9 mouse cellular contexts compared by ENCODE assay signal in the genomic region with DNA sequence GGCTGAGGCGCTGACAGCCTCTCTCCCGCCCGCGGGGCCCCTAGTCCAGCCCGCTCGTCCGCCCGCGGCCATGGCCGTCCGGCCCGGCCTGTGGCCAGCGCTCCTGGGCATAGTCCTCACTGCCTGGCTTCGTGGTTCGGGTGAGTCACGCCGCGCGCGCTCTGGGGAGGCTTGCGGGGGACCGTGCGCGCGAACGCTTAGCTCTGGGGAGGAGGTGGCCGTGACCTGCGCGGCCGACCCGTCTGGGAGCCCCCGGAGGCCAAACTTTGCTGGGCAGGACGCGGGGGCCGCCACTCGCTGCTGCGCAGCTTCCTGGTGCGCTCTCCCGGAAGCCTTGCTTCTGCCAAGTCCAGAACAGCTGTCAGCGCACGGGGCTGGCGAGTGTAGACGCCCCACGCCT. TPM values are rescaled to one million over a fixed set of nuclear protein-coding genes. Genes with fewer than 3 reads are reported as not detected.
DNase-seq lines count a peak whose midpoint lies in the region; ATAC-seq and TF ChIP-seq lines count a peak whose summit lies in the region.
"Had no signal": no experiment of that assay in that cellular context is flagged by ENCODE, and none has a peak within 500 bp of the region (broad histone marks: within the 10 kb centered on the region; RNA-seq: fewer than 3 reads in every experiment).

No protein-coding gene starts in this region.

- 0 out of 2 replicates have a peak, but pooled peaks have one; percentile 2 for ATAC-seq in embryonic facial prominence, embryonic 13.5 days (ENCODE audit: insufficient number of reproducible peaks, insufficient read depth, low FRiP score, low TSS enrichment, low read depth)
- ATAC-seq in limb, embryonic 11.5 days (ENCODE audit: insufficient number of reproducible peaks, low FRiP score, low TSS enrichment, low read depth), result 0 out of 2 replicates have a peak, but pooled peaks have one; percentile 17
- peak; percentile 28; the same call in 1 of the 2 replicates for ATAC-seq in midbrain, embryonic 14.5 days (ENCODE audit: low FRiP score, low TSS enrichment)

- no peaks in the 10 kb centered on the region for H3K9me3 ChIP-seq in ES-Bruce4 (replicated peaks; ENCODE audit: control insufficient read depth, insufficient read depth, low read length, poor library complexity, severe bottlenecking)
- no peaks in the 10 kb centered on the region for H3K9me3 ChIP-seq in embryonic facial prominence, embryonic 13.5 days
- H3K9me3 ChIP-seq in limb, embryonic 11.5 days (ENCODE audit: control insufficient read depth, low read length), result no peaks in the 10 kb centered on the region
- no peaks in the 10 kb centered on the region for H3K9me3 ChIP-seq in midbrain, embryonic 14.5 days (ENCODE audit: control insufficient read depth, low read length)

- no peak for TF ChIP-seq EP300 in ES-Bruce4 (IDR thresholded peaks at IDR 0.05; ENCODE audit: insufficient read depth, low read depth, low read length)

- 2% methylated on average over 37 of the region's 44 CpGs for WGBS in embryonic facial prominence, embryonic 13.5 days
- WGBS in limb, embryonic 11.5 days, result 0% methylated on average over 43 of the region's 44 CpGs
- under 1% methylated on average over 38 of the region's 44 CpGs for WGBS in midbrain, embryonic 14.5 days

- peak overlapping the region; percentile 38 for H3K9ac ChIP-seq in ES-Bruce4 (ENCODE audit: low read depth, poor library complexity, severe bottlenecking)
- peak overlapping the region; percentile 65 for H3K9ac ChIP-seq in embryonic facial prominence, embryonic 13.5 days
- peak overlapping the region; percentile 40; the same call in 1 of the 2 replicates for H3K9ac ChIP-seq in limb, embryonic 11.5 days (ENCODE audit: low read length)
- peak overlapping the region; percentile 82 for H3K9ac ChIP-seq in midbrain, embryonic 14.5 days (replicated peaks; ENCODE audit: low read length)

- TF ChIP-seq POLR2A in ES-Bruce4 (IDR thresholded peaks at IDR 0.05; ENCODE audit: insufficient read depth, low read length), result no peak

- H3K36me3 ChIP-seq in ES-Bruce4 (ENCODE audit: control insufficient read depth, insufficient read depth, low read length, poor library complexity, severe bottlenecking), result no peaks in the 10 kb centered on the region
- H3K36me3 ChIP-seq in embryonic facial prominence, embryonic 13.5 days, result no peaks in the 10 kb centered on the region
- no peaks in the 10 kb centered on the region for H3K36me3 ChIP-seq in limb, embryonic 11.5 days (ENCODE audit: control insufficient read depth, insufficient read depth, low read length)
- H3K36me3 ChIP-seq in midbrain, embryonic 14.5 days (ENCODE audit: control insufficient read depth, insufficient read depth, low read length), result no peaks in the 10 kb centered on the region

- H3K27ac ChIP-seq in ES-Bruce4 (ENCODE audit: insufficient read depth, low read length), result no peak overlapping the region
- no peak overlapping the region for H3K27ac ChIP-seq in embryonic facial prominence, embryonic 13.5 days
- H3K27ac ChIP-seq in limb, embryonic 11.5 days (replicated peaks; ENCODE audit: low read depth, low read length), result no peak overlapping the region
- H3K27ac ChIP-seq in midbrain, embryonic 14.5 days (replicated peaks; ENCODE audit: low read depth, low read length), result peak overlapping the region; percentile 86

- H3K4me2 ChIP-seq in embryonic facial prominence, embryonic 13.5 days, result peak overlapping the region; percentile 100
- peak overlapping the region; percentile 100 for H3K4me2 ChIP-seq in limb, embryonic 11.5 days (ENCODE audit: low read depth, severe bottlenecking)
- H3K4me2 ChIP-seq in midbrain, embryonic 14.5 days (ENCODE audit: low read length), result peak overlapping the region; percentile 97

- peak; percentile 27 to 74 for DNase-seq in adrenal gland, adult (ENCODE audit: inconsistent age in 2 of 2, low spot score in 1 of 2)
- no peak for DNase-seq in adrenal gland, adult 8-10 months
- DNase-seq in heart, postnatal 14 days, result peak; percentile 37 to 47
- DNase-seq in limb, embryonic 11.5 days (ENCODE audit: low spot score), result peak; percentile 55
- DNase-seq in midbrain, embryonic 14.5 days, result peak; percentile 71
- DNase-seq in yolk sac, embryonic 10.5 days (ENCODE audit: low spot score), result peak; percentile 36

- no peak for TF ChIP-seq CTCF in ES-Bruce4 (IDR thresholded peaks at IDR 0.05; ENCODE audit: low read depth, low read length)

- peak overlapping the region; percentile 70 for H3K4me3 ChIP-seq in ES-Bruce4 (ENCODE audit: low read depth, low read length)
- H3K4me3 ChIP-seq in embryonic facial prominence, embryonic 13.5 days, result peak overlapping the region; percentile 62
- peak overlapping the region; percentile 55 for H3K4me3 ChIP-seq in limb, embryonic 11.5 days (ENCODE audit: low read depth, low read length)
- peak overlapping the region; percentile 65 for H3K4me3 ChIP-seq in midbrain, embryonic 14.5 days (replicated peaks; ENCODE audit: low read depth, low read length)
- H3K4me3 ChIP-seq: erythroblast, embryonic 14.5 days had no signal

- no peaks in the 10 kb centered on the region for H3K4me1 ChIP-seq in ES-Bruce4 (ENCODE audit: control insufficient read depth, insufficient read depth, low read length)
- H3K4me1 ChIP-seq in embryonic facial prominence, embryonic 13.5 days, result peaks cover 24% of the 10 kb centered on the region
- H3K4me1 ChIP-seq in limb, embryonic 11.5 days (ENCODE audit: control insufficient read depth, insufficient read depth, low read length), result peaks cover 9% of the 10 kb centered on the region; the same call in 1 of the 2 replicates
- peaks cover 29% of the 10 kb centered on the region; the same call in 1 of the 2 replicates for H3K4me1 ChIP-seq in midbrain, embryonic 14.5 days (ENCODE audit: control insufficient read depth, insufficient read depth, low read length)

- H3K27me3 ChIP-seq in ES-Bruce4 (ENCODE audit: control insufficient read depth, insufficient read depth, low read length, poor library complexity, severe bottlenecking), result peaks cover 7% of the 10 kb centered on the region
- peaks cover 100% of the 10 kb centered on the region for H3K27me3 ChIP-seq in embryonic facial prominence, embryonic 13.5 days
- peaks cover 74% of the 10 kb centered on the region for H3K27me3 ChIP-seq in limb, embryonic 11.5 days (ENCODE audit: control insufficient read depth, insufficient read depth, low read length)
- peaks cover 63% of the 10 kb centered on the region for H3K27me3 ChIP-seq in midbrain, embryonic 14.5 days (ENCODE audit: control insufficient read depth, insufficient read depth, low read length)

- intact Hi-C loops in heart, postnatal 14 days (cut with DNase I), result no loop called here

RNA-seq across cellular contexts. Expression of a gene that starts 0.4 kb away (rescaled TPM):
- total RNA-seq in adrenal gland, adult 8-10 months (2022), result 10 to 100 TPM in 2 of 4 experiments, 1 to 10 TPM in 2; 7.6 to 14.6 (median 11.4) TPM
- polyA plus RNA-seq in ES-Bruce4 (2011; ENCODE audit: insufficient read depth, insufficient read length, low read depth, missing spikeins), result 0.66 and 2.8 TPM in 2 replicates
- 0.60 and 0.94 TPM in 2 replicates for polyA plus RNA-seq in embryonic facial prominence, embryonic 13.5 days (2015; fragmentation: Nextera tagmentation; extraction: Ambion mirVana)
- under 1 TPM; 0.60 to 0.63 TPM for total RNA-seq in heart, postnatal 14 days (2021)
- 0.71 and 0.79 TPM in 2 replicates for polyA plus RNA-seq in limb, embryonic 11.5 days (2014; fragmentation: Nextera tagmentation; extraction: Ambion mirVana)
- 12.6 and 15.9 TPM in 2 replicates for polyA plus RNA-seq in midbrain, embryonic 14.5 days (2014; fragmentation: Nextera tagmentation; extraction: Ambion mirVana)
- polyA plus RNA-seq: erythroblast, embryonic 14.5 days had no signal
